Mouse (Mus musculus) B cell, adult (primary cell): Measurements from ENCODE around the gene Rpl5. TPM values are rescaled to one million over a fixed set of nuclear protein-coding genes. Genes with fewer than 3 reads are reported as not detected.

Source experiments
- total RNA-seq: library from RNA; stranded (reverse); gene quantifications from 4 replicates; pipeline ENCODE4 v1.2.4, GENCODE M21; 2023; ENCODE audit not compliant: inconsistent age

The Rpl5 gene
- total RNA-seq = 140 to 154 TPM (median 143 TPM) in 4 replicates

GRCm38 (mm10) chr5:107900206-107901013, at the start of gene Rpl5:
Rpl5 (plus strand) TSS chr5:107900502.

GRCm38 (mm10) chr5:107874561-107875260, 25.6 kb upstream of the Rpl5 start, which contains the start of gene Evi5:
Evi5 (minus strand) TSS chr5:107875107.

Other genes starting within 250 kb of the Rpl5 start
- gene Gfi1, start 174.5 kb upstream of the Rpl5 start, total RNA-seq = 45.2 to 50.2 TPM (median 47.1 TPM) in 4 replicates
- gene Ube2d2b, start 70.4 kb upstream of the Rpl5 start, total RNA-seq = not detected in 4 replicates
- gene Evi5, start 25.4 kb upstream of the Rpl5 start, total RNA-seq = 14.1 to 23.6 TPM (median 18.7 TPM) in 4 replicates
- gene Fam69a, start 86.6 kb downstream of the Rpl5 start, total RNA-seq = 48.3 to 62.7 TPM (median 54.4 TPM) in 4 replicates
- 70.3 to 81.4 TPM (median 73.1 TPM) in 4 replicates for gene Mtf2, start 165.2 kb downstream of the Rpl5 start, total RNA-seq
- gene Tmed5, start 232.1 kb downstream of the Rpl5 start, total RNA-seq = 81.2 to 94.0 TPM (median 87.2 TPM) in 4 replicates
- gene Ccdc18, start 232.4 kb downstream of the Rpl5 start, total RNA-seq = 1.4 to 3.4 TPM (median 1.5 TPM) in 4 replicates